Mouse (Mus musculus) heart, adult 18-20 months (tissue): ENCODE data around the gene Gnpat. TPM values are rescaled to one million over a fixed set of nuclear protein-coding genes. Genes with fewer than 3 reads are reported as not detected.

Source experiments
- DNase-seq, 2 experiments: peaks; one replicate each; pipeline ENCODE4 v3.0.0; 2021 to 2022; ENCODE audit warnings: mixed read lengths in 1 of 2
- total RNA-seq, 2 experiments: library from RNA; stranded (reverse); gene quantifications; 2 replicates each; pipeline ENCODE4 v1.2.3; 2021

The Gnpat gene
- total RNA-seq, 2 experiments from 2014 or later = 177 to 188 TPM

DNA sequence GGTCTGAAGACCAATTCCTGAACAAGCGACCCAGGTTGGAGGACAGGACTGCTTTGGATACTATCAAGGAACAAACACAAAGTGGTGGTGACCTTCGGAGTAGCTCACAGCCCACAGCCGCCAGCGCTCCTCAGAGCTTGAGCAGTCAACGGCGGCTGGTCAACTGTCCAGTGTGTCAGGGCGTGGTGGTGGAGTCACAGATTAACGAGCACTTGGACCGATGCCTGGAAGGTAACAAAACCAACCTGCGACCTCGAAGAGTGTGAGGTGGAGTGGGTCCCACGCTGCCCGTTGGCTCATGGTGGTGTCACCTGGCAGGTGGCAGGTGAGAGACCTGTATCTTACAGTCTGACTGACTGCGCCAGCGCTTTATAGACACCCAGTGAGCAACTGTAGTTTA, 40.4 kb downstream of the Gnpat start:
- no peak for DNase-seq

DNA sequence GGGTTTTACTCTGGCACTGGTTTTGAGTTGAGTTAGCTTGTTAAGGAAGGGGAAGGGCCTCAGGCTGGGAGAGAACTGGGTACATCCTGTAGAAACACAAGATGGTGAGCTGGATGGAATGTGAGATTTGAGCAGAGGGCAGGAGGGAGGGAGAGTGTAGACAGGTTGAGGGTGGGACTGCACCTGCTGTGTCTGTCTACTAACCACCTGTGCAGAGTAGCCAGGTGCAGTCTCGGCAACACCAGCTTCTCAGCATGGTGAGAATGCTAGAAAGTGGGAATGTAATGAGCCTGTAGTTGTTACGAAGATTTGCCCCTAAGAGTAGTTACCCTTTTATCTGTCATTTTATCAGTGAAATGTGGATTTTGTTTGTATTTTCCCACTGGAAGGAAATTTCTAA, 42.6 kb downstream of the Gnpat start:
- no peak for DNase-seq

DNA sequence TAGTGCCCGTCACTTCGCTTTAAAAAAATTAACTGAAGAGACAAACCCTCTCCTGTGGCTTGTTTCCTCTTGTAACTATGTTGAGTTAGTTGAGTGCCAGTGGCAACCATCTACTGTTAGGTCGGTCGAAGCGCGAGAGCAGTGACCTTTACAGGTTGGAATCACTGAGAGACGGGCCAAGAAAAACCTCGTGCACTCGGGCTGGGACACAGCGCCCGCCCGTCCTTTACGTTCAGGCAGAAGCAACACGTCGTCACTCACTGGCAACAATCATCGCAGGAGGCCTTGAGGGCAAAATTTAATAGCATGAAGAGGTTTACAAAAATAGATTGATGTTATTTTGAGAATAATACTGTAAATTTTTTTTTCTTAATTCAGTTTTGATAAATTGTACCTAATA, 47.1 kb downstream of the Gnpat start:
- peak; percentile 78 to 82 for DNase-seq

DNA sequence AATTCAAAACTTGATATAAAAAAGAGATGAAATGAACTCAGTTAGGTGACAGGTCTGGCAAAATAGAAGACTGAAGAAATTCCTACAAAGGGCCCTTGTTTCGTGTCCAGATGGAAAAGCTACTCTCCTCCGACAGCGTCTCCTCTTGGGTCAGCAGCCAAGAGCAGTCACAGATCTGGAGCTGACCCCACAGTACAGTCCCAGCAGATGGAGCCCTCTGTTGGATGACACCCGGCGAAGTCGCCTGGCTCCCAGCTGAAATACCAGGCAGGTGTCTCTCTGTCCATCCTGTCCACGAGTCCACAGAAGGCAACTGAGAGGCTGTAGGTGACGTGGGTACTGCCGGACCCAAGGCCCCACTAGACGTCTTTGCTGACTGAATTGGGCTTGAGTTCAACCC, 47.5 kb downstream of the Gnpat start:
- DNase-seq = peak; percentile 58 to 60

DNA sequence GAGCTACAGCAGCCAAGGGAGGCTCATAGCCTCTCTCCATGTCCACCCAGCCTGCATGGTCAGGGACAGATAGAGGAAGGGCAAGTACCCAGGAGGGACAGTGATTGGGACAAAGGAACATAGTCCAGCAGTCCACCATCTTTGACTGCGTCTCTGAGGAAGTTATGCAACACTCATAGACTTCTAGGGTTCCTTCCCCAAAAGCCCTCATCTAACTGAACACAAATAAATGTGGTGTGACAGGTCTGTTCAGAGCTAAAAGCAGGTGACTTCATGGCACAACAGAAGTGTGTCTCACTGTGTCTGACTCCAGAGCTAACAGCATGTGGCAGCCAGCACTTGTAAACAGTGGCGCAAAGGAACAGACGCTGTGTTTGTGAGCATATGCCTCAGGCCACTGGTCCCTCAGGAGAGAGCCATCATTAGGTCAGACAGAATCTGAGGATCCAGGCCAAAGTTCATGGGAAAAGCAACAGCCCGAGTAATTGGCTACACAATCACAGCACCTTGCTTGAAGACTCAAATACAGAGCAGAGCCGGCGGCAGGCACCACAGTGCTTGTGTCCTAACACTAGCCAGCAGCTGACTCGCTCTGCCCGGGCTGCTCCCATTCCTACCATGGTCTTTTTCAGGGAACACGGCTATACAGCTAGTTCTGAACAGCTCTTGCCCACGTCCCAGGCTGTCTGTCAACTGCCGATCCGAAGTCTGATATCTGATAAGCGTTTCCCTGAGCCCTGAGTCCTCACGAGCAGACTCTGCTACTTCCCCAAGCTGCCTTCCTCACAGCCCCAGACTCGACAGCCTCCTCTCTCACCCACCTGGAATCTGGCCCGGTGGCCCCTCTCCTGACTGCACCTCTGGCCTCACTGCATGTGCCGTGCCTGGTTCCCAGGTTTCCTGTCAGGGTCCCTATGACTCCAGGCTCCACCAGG, 49.4 kb downstream of the Gnpat start:
- peak; percentile 38 to 40 for DNase-seq

DNA sequence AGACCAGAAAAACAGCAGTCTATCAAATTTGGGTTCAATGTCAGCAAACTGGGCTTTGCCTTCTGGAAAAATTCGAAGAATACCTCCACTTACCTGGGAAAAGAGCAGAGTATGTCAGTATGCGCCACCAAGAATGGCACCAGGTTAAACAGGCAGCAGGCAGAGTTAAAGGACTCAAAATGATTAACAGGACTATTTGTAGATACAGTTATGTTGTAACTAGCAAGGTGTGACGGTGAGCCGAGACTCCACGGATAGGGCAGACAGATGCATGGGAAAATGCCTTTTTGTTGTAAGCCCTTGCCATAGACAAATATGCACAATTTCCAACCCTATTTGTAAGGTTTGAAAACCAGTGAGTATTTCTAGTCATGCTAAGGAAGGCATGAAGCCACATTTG, 51.2 kb downstream of the Gnpat start:
- DNase-seq = no peak

DNA sequence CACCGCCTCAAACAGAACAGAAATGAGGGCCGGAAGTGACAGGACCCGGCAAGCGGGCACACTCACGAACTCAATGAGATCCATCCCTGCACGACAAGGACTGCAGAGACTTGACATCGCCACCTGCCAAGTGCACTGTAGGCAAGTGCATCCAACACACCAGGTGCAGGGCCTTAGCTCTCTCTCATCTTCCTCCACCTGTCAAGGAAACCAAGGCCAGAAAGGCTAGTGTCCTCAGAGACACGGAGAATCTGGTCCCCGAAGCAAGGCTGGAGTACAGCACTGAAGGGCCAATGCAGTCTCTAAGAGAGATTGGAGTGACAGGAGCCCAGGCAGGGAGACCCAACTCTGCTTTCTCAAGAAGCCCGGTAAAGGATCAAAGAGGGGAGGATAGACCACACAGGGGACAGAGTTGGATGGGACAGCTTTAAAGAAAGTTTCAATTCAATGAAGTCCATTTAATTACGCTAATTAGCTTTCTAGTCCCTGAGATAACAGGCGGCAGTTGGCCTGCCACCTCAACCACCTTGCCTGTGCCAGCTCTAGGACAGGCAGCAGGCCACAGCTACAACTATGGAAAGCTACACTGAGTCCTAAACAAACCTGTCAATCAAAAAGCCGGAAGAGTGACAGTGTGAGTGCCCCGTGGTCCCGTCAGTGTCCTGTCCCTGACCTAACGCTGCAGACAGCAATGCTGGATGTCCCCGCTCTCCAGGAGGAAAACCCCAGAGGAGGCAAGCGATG, 55.1 kb downstream of the Gnpat start:
- no peak for DNase-seq

DNA sequence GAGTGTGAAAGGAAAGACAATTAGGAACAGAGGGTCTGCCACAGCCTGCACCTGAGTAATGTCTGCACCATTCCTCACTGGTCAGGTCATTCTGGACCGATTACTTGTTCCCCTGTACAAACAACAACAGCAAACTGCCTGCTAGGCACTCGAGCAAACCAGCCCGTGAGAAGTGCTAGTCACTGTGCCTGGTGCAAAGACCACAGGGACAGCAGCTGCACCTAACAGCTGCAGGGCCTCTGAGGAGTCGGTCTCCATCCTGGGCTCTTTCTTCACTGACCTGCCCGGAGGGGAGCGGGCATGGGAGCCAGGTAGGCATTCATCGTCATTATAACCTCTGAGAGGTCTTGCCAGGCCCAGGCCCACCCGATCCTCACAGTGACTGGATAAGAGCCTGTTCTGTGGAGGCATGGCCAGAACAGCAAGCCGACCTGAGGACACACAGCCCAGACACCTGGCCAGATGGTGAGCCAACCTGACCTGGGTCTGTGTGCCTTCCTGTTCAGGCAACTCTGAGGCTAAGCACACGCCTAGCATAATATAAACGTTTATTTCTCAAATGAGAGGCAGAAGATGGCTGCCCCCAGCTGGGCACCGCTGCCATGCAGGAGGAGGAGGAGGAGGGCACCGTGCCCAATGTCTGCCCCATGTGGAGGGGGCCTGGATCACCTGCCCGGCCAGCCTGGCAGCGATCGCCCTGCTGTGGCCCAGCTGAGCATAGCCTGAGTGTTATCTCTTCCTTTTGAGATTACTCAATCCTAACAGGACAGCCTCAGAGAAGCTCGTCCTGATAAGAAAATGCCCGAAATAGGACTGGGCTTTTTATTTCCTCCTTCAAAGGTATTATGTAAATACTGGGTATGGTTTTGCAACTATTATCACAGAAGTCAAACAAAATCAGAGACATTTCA, 58.8 kb downstream of the Gnpat start:
- DNase-seq = peak; percentile 65 to 72

DNA sequence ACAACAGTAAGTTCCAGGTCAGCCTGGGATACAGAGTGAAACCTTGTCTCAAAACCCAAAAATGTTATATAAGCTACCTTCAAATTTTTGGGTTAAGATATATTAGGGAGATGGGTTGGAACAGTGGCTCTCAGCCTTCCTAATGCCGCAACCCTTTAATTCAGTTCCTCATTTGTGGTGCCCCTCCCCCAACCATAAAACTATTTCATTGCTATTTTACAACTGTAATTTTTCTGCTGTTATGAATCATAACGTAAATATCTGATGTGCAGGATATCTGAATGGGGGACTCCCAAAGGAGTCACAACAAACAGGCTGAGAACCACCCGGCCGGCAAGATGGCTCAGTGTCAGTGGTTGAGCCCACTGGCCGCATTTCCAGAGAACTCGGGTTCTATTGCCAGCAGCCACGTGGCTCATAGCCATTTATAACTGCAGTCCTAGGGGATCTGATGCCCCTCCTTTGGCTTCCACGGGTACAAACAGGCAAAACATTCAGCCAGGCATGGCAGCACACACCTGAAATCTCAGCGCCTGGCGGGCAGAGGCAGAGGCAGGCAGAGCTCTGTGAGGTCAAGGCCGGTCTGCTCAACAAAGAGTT, 59.8 kb downstream of the Gnpat start:
- DNase-seq = peak; percentile 43 to 64

DNA sequence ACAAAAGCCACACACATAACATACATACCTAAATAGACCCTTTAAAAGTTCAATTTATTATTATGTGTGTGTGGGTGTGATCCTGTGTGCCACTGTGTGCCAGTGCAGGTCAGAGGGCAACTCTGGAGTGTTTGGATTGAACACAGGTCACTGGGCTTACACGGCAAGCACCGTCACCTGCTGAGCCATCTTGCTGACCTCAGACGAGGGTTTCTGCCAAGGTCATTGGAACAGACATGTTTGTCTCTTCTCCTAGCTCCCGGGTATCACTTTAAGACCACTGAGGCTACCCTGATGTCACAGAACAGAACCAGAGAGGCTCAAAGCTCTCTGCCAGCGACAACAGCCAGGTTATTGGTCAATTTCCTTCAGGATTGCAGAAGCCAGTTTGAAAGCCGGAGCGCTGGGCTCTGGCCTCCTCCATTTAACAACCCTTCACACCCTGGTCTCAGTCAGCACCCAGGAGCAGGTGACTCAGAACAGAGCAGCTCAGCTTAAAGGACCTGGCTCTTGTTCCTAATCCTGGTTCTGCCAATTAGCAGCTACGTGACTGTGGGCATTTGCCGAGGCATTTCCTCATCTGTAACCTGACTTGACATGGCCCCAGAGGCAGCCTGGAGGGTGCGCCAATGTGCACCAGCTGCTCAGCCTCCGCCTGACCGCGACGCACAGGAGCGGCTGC, 61.3 kb downstream of the Gnpat start:
- DNase-seq = peak; percentile 75 to 84

DNA sequence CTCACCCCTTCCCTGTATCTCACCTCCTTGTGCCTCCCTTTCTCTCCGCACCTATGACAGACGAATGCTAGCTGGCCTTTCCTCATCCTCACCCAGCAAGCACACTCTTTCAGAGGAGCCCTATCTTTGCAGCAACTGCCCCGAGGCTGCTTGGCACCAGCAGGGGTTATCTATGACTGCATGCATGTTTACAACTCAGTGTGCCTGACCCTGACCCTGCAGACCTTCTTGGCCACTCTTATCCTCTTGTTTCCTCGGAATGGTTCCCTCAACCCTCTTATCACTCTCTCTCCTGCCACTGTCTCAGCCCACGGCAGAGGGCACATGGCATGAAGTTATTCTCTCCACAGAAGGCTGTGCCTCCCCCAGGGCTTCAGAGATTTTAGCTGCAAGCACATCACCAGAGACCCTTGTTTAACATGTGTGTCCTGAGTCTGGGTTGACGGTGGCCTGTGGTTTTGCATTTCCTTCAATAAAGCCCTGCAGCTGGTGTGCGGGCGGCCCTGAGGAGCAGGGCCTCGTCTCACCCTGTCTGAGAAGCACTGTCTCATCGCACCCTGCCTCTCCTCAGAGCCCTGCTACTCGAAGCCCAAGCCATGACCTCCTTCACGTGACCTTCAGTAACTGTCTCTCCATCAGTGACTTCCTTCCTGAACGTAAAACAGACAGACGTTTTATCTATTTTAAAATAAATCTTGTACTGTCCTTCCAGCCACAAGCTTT, 62.9 kb downstream of the Gnpat start:
- peak in 1 of 2 experiments; percentile 45 for DNase-seq

DNA sequence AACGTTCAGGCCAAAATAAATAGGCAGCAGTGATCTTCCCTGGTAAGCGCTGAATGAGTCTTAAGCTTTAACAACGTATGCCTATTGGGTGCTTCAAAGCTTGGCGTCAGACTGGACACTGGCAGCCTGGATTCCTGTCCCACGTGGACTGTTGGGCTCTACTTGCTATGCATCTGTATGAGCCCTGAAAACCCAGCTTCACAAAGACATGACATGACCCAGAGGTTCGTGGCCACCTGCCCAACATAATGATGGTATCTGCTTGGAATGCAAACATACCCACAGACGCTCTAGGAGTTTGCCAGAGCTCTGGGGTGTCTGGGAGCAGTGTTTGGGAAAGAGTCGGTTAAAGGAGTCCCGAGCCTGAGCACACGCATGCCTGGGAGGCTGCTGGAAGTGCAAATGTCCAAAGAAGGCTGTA, 63.5 kb downstream of the Gnpat start:
- peak; percentile 75 to 78 for DNase-seq

DNA sequence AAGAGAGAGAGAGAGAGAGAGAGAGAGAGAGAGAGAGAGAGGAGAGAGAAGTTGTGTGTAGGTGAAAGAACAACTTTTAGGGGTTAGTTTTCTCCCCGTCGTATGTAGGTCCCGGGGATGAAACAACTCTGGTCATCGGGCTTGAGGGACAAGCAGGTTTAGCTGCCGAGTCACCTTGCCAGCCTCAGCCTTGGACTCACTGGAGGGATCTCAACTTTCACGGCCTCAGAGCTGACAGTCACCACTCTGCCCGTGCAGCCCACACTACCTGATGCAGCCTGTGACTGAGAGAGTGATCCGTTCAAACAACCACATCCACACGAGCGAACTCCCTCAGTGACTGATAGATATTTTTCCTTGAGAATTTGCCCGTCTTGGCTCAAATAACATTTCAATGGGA, 66.2 kb downstream of the Gnpat start:
- peak in 1 of 2 experiments; percentile 47 for DNase-seq

DNA sequence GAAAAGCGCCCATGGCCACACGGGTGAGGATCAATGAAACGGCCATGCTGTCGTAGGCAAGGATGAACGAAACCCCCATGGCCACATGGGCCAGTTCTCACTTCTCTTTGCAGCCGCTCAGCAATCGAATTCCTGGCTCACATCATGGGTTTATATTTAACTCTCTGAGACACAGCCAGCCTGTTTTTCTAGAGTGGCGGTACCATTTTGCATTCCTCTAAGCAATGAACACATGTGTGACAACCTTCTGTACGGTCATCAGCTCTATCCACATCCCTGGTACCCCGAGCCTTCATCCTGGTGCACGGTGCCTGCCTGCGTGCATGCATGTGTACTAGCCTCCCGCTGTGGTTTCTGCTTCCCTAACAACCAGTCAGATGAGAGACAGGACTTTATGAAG, 67.3 kb downstream of the Gnpat start:
- peak; percentile 47 to 56 for DNase-seq

DNA sequence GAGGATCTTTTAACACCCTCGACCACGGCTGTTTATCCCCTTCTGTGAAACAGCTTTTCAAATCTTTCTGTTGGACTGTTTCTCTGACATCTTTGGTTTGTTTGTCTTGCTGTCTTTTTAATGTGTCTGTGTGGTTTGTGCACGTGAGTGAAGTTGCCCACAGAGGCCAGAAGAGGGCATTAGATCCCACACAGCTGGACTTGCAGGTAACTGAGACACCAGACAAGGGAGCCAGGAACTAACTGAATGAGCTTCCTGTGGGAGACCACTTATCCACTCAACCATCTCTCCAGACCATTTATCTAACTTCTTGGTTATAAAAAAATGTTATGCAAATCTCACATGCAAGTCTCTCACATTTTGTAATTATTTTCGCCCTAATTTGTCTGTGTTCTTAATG, 67.8 kb downstream of the Gnpat start:
- DNase-seq = no peak

DNA sequence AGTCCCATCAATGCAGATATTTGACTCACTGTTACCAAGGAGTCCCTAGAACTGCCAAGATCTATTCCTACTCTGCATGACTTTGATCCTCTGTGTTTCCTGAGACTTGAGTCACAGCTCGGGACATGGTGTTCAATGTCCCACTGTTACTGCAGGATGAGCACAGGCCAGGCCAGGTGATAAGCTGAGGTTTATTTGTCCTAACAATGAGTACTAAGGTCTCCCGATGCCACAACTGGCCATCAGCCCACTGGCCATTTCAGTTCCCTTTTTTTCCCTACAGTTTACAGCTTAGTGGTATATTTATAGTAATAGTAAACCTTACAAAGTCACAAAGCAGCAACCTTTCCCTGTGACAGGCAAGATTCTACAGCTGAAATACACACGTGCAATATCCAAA, 69.6 kb downstream of the Gnpat start:
- DNase-seq = peak; percentile 67 to 78

DNA sequence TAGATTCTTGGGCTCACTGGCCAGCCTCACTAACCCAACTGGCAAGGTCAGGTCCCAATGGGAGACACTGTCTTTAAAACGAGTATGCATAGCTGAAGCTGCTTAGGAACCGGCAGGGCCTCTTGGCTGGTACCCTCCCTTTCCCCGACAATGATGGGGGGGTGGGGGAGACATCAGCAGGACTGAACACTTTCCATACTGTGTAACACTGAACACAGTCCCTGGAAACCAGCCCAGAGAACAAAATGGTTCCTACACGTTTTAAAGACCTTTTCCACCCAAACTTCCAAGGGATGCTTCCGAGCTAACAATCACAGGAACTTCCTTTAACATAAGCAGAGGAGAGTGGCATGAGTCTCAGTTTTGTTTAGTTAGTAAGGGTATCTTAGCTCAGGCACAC, 72.3 kb downstream of the Gnpat start:
- DNase-seq = no peak

DNA sequence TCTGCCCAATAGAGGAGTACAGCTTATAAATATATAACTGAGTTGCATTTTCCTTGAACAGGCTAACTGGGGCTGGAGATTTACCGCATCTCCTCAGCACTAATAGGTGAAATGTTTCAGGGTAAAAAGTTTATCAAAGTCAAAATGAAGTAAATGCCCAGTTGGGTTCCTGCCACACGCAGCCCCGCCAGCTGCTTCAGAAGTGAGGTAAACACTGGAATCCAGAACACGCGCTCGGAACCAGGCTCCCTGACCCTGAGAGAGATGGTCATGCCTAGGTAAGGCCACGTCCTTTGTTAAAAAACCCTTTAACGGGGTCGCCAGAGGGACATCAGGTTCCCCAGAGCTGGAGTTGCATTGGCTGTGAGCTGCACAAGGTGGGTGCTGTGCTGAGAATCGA, 73.9 kb downstream of the Gnpat start:
- DNase-seq = no peak

DNA sequence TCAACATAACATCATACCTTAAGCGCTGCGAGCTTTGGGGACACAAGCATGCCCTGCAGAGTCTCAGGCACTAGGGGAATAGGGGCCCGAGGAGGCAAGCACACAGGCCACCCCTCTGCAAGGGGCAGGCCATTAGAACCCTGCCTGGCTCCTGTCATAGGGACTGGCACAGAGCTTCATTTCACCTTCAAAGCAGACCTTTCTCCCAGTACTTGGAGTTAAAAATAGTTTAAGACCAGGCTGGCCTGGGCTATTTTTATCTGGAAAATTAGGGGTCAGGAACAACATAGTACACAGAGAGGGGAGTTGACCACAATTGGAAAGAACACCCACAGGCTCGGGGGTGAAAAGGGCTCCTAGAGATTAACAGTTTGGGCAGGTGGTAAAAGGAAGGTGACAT, 74.5 kb downstream of the Gnpat start:
- DNase-seq = peak; percentile 58 to 76
